Mouse (Mus musculus) heart, postnatal 0 days (tissue): Measurements from ENCODE around the gene Kdelc1. TPM values are rescaled to one million over a fixed set of nuclear protein-coding genes. Genes with fewer than 3 reads are reported as not detected.
A peak's percentile ranks its signal among the peaks of the same experiment; 100 is the strongest.

Experiments
- ATAC-seq: fragments of 200-750 bp; cut with Nextera tagmentation; 2 replicates; pipeline ENCODE4 v1.8.0; 2017; ENCODE audit warnings: low read depth, moderate number of reproducible peaks, moderate library complexity; ENCODE audit not compliant: insufficient read depth
- DNase-seq: peaks from one replicate; pipeline ENCODE4 v3.0.0-alpha.2; 2016; ENCODE audit warnings: low spot score
- H3K27ac ChIP-seq: fragments of 300-500 bp; sonication (generic); 2 replicates; pipeline ENCODE4 v1.5.1; 2014; ENCODE audit warnings: low read depth, mild to moderate bottlenecking
- H3K27me3 ChIP-seq: fragments of 300-500 bp; sonication (generic); 2 replicates; pipeline ENCODE4 v1.6.1; 2014; ENCODE audit warnings: low read length, mixed read lengths; ENCODE audit not compliant: control insufficient read depth, insufficient read depth
- H3K36me3 ChIP-seq: fragments of 300-500 bp; sonication (generic); replicated peaks from 2 replicates; pipeline ENCODE4 v1.6.1; 2014; ENCODE audit warnings: low read length, mixed read lengths; ENCODE audit not compliant: control insufficient read depth, insufficient read depth
- H3K4me1 ChIP-seq: fragments of 300-500 bp; sonication (generic); 2 replicates; pipeline ENCODE4 v1.6.1; 2014; ENCODE audit warnings: antibody characterized with exemption; ENCODE audit not compliant: control insufficient read depth, insufficient read depth
- H3K4me2 ChIP-seq: fragments of 300-500 bp; sonication (generic); 2 replicates; pipeline ENCODE4 v1.6.1; 2014; ENCODE audit warnings: low read depth, mild to moderate bottlenecking, low read length, moderate library complexity
- H3K4me3 ChIP-seq: fragments of 300-500 bp; sonication (generic); 2 replicates; pipeline ENCODE4 v1.5.1; 2014; ENCODE audit warnings: low read depth, low read length
- H3K9ac ChIP-seq: fragments of 300-500 bp; sonication (generic); replicated peaks from 2 replicates; pipeline ENCODE4 v1.6.1; 2014; ENCODE audit warnings: low read depth, low read length, mixed read lengths
- H3K9me3 ChIP-seq: fragments of 300-500 bp; sonication (generic); replicated peaks from 2 replicates; pipeline ENCODE4 v1.6.1; 2016; ENCODE audit warnings: low read length; ENCODE audit not compliant: control insufficient read depth
- CTCF ChIP-seq: IDR thresholded peaks from 2 replicates; pipeline ENCODE4 v1.5.1; 2016; ENCODE audit warnings: antibody characterized with exemption, control low read depth, low read depth
- EP300 ChIP-seq: IDR thresholded peaks from 2 replicates; pipeline ENCODE4 v1.6.1; 2016; ENCODE audit warnings: antibody characterized with exemption, low read depth
- WGBS: fragments of 180-500 bp; shearing (Covaris S2); extraction: QIAGEN DNeasy Blood & Tissue Kit; methylation state at CpG from one replicate; pipeline ENCODE4 v1.1.7; 2014; 5-methylcytosine and 5-hydroxymethylcytosine counted together
- polyA plus RNA-seq: library from polyadenylated mRNA; unstranded; fragments of >200 nt; fragmentation: Nextera tagmentation; extraction: Ambion mirVana; gene quantifications from 2 replicates; pipeline ENCODE4 v1.2.1, GENCODE M21; 2015
- total RNA-seq: library from RNA; depleted of rRNA; stranded (reverse); fragments of >200 nt; gene quantifications from 2 replicates; pipeline ENCODE4 v1.2.3, GENCODE M21; 2014; ENCODE audit warnings: low replicate concordance

The Kdelc1 gene
- total and polyA plus RNA-seq, 2 experiments from 2014 or later = 14.2 to 25.4 TPM

GRCm38 (mm10) chr1:44129929-44130581 is 11.4 kb upstream of the Kdelc1 start:
- peaks cover 60% of the 10 kb centered on the region for H3K36me3 ChIP-seq
- no peaks in the 10 kb centered on the region for H3K4me1 ChIP-seq
- H3K4me2 ChIP-seq = no peak overlapping the region
- DNase-seq (no peak), ATAC-seq (no peak)
- no peak for TF ChIP-seq CTCF
- TF ChIP-seq EP300 = no peak
- 62% methylated on average over 4 of the region's 4 CpGs for WGBS
- no peaks in the 10 kb centered on the region for H3K9me3 ChIP-seq
- no peak overlapping the region for H3K27ac ChIP-seq
- no peaks in the 10 kb centered on the region for H3K27me3 ChIP-seq
- H3K4me3 ChIP-seq = no peak overlapping the region
- H3K9ac ChIP-seq = no peak overlapping the region

GRCm38 (mm10) chr1:44125590-44125989 is 7.0 kb upstream of the Kdelc1 start:
- no peak for DNase-seq
- H3K4me1 ChIP-seq = no peaks in the 10 kb centered on the region
- no peak for TF ChIP-seq CTCF
- H3K9me3 ChIP-seq = no peaks in the 10 kb centered on the region
- H3K4me3 ChIP-seq = no peak overlapping the region
- no peaks in the 10 kb centered on the region for H3K27me3 ChIP-seq
- no peak overlapping the region for H3K9ac ChIP-seq
- H3K27ac ChIP-seq = no peak overlapping the region
- H3K4me2 ChIP-seq = no peak overlapping the region
- peaks cover 44% of the 10 kb centered on the region for H3K36me3 ChIP-seq
- no peak for ATAC-seq
- WGBS = 86% methylated on average over 4 of the region's 4 CpGs

GRCm38 (mm10) chr1:44122256-44122655 is 3.6 kb upstream of the Kdelc1 start:
- Histone ChIP-seq H3K4me3 (no peak overlapping the region), H3K27me3 (no peaks in the 10 kb centered on the region), H3K27ac (no peak overlapping the region), H3K4me2 (no peak overlapping the region), H3K36me3 (peaks cover 17% of the 10 kb centered on the region), H3K9ac (no peak overlapping the region), H3K9me3 (no peaks in the 10 kb centered on the region), H3K4me1 (peaks cover 3% of the 10 kb centered on the region; the same call in 1 of the 2 replicates)
- ATAC-seq (no peak), DNase-seq (no peak)
- WGBS = 73% methylated on average over 3 of the region's 3 CpGs
- TF ChIP-seq EP300 = no peak
- no peak for TF ChIP-seq CTCF

- peak overlapping the region; percentile 73 for H3K9ac ChIP-seq
- H3K4me1 ChIP-seq = peaks cover 3% of the 10 kb centered on the region; the same call in 1 of the 2 replicates
- WGBS = 8% methylated on average over 6 of the region's 6 CpGs
- no peaks in the 10 kb centered on the region for H3K27me3 ChIP-seq
- DNase-seq (no peak), ATAC-seq (no peak)
- no peaks in the 10 kb centered on the region for H3K9me3 ChIP-seq
- peak overlapping the region; percentile 95 for H3K27ac ChIP-seq
- peak overlapping the region; percentile 89 for H3K4me2 ChIP-seq
- peaks cover 14% of the 10 kb centered on the region for H3K36me3 ChIP-seq
- TF ChIP-seq EP300 (no peak), CTCF (no peak)
- H3K4me3 ChIP-seq = peak overlapping the region; percentile 61
These were observed 1.4 kb upstream of the Kdelc1 start for GRCm38 (mm10) chr1:44120074-44120406.

GRCm38 (mm10) chr1:44119201-44120073 is 829 bp upstream of the Kdelc1 start:
- Histone ChIP-seq H3K36me3 (peaks cover 20% of the 10 kb centered on the region), H3K4me1 (peaks cover 3% of the 10 kb centered on the region; the same call in 1 of the 2 replicates), H3K4me2 (peak overlapping the region; percentile 89), H3K9ac (peak overlapping the region; percentile 73), H3K9me3 (no peaks in the 10 kb centered on the region), H3K4me3 (peak overlapping the region; percentile 61), H3K27ac (peak overlapping the region; percentile 95), H3K27me3 (no peaks in the 10 kb centered on the region)
- TF ChIP-seq EP300 (no peak), CTCF (peak; percentile 63)
- peak; percentile 83 for DNase-seq
- ATAC-seq = peak; percentile 87
- 0% methylated on average over 40 of the region's 43 CpGs for WGBS
